Mouse (Mus musculus): ENCODE measurements at regions not wholly inside any gene's neighbourhood (a gene's known extent, or its start where the extent isn't known, plus 50 kb on each side); places are given as distances from the start of the nearest gene placed in this dataset.

- TF ChIP-seq GATA1 (IDR thresholded peaks at IDR 0.05; ENCODE audit: borderline replicate concordance, low read length) (no peak), FLI1 (IDR thresholded peaks at IDR 0.05; ENCODE audit: low read length) (no peak)
Measured at GRCm38 (mm10) chr10:100927086-100927485, 336.8 kb downstream of the 1700017N19Rik start.

Data from megakaryocyte, embryonic 14.5 days (primary cell).